In the genomic region with DNA sequence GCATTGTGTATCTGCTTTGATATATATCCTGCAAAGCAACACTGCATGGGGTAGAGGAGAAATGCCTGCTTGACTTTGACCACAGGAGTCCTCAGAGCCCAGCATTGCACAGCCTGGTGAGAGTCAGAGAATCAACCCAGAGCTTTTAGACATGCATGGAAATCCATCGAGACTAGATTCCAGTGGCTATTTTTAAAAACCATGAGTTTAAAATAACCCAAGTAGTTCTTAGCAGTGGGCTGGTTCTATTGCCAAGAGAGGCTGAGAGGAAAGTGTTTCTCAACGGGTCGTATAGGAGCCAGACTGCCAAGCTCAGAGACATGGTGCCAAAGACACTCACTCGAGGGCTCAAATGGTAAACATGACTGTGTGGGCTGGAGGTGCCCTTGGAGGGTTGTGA, we compare ENCODE assay signal across 13 mouse cellular contexts.
DNase-seq lines count a peak whose midpoint lies in the region; ATAC-seq and TF ChIP-seq lines count a peak whose summit lies in the region.
"Had no signal": no experiment of that assay in that cellular context is flagged by ENCODE, and none has a peak within 500 bp of the region (broad histone marks: within the 10 kb centered on the region; RNA-seq: fewer than 3 reads in every experiment).

No protein-coding gene starts in this region.

- no peaks in the 10 kb centered on the region for H3K36me3 ChIP-seq in embryonic facial prominence, embryonic 14.5 days (ENCODE audit: control insufficient read depth, insufficient read depth, low read length)
- no peaks in the 10 kb centered on the region for H3K36me3 ChIP-seq in embryonic facial prominence, embryonic 10.5 days (replicated peaks)
- H3K36me3 ChIP-seq in lung, postnatal 0 days (ENCODE audit: insufficient read depth, low read length) = no peaks in the 10 kb centered on the region
- H3K36me3 ChIP-seq in heart, embryonic 13.5 days = no peaks in the 10 kb centered on the region
- H3K36me3 ChIP-seq in midbrain, embryonic 11.5 days (ENCODE audit: control insufficient read depth, insufficient read depth, low read length) = no peaks in the 10 kb centered on the region
- H3K36me3 ChIP-seq in kidney, embryonic 14.5 days (ENCODE audit: control insufficient read depth, insufficient read depth, low read length) = no peaks in the 10 kb centered on the region

- no peak overlapping the region for H3K4me3 ChIP-seq in embryonic facial prominence, embryonic 14.5 days (ENCODE audit: low read depth, low read length)
- no peak overlapping the region for H3K4me3 ChIP-seq in embryonic facial prominence, embryonic 10.5 days
- H3K4me3 ChIP-seq in lung, postnatal 0 days (ENCODE audit: low read depth, low read length) = no peak overlapping the region
- no peak overlapping the region for H3K4me3 ChIP-seq in heart, embryonic 13.5 days
- H3K4me3 ChIP-seq in midbrain, embryonic 11.5 days (ENCODE audit: low read depth, low read length) = no peak overlapping the region
- no peak overlapping the region for H3K4me3 ChIP-seq in kidney, embryonic 14.5 days (ENCODE audit: low read length)
- H3K4me3 ChIP-seq: erythroblast, embryonic 14.5 days; megakaryocyte, embryonic 14.5 days had no signal

- H3K4me2 ChIP-seq in embryonic facial prominence, embryonic 14.5 days (ENCODE audit: low read depth, low read length) = no peak overlapping the region
- H3K4me2 ChIP-seq in lung, postnatal 0 days (replicated peaks; ENCODE audit: low read depth, low read length) = no peak overlapping the region
- H3K4me2 ChIP-seq in heart, embryonic 13.5 days = 0 out of 2 replicates have a peak overlapping the region, but pooled peaks have one; percentile 16
- no peak overlapping the region for H3K4me2 ChIP-seq in midbrain, embryonic 11.5 days
- H3K4me2 ChIP-seq in kidney, embryonic 14.5 days (replicated peaks; ENCODE audit: low read depth, low read length) = no peak overlapping the region

- WGBS in embryonic facial prominence, embryonic 14.5 days = 77% methylated on average over 4 of the region's 4 CpGs
- WGBS in embryonic facial prominence, embryonic 10.5 days = 91% methylated on average over 4 of the region's 4 CpGs
- WGBS in lung, postnatal 0 days = 37% methylated on average over 4 of the region's 4 CpGs
- WGBS in heart, embryonic 13.5 days = 43% methylated on average over 4 of the region's 4 CpGs
- WGBS in midbrain, embryonic 11.5 days = 92% methylated on average over 4 of the region's 4 CpGs
- 87% methylated on average over 4 of the region's 4 CpGs for WGBS in kidney, embryonic 14.5 days

- no peak for ATAC-seq in embryonic facial prominence, embryonic 14.5 days (ENCODE audit: low read depth)
- peak; percentile 38; the same call in 1 of the 2 replicates for ATAC-seq in lung, postnatal 0 days
- ATAC-seq in heart, embryonic 13.5 days (ENCODE audit: extremely low read depth, insufficient number of reproducible peaks, low FRiP score, low TSS enrichment) = no peak
- ATAC-seq in midbrain, embryonic 11.5 days (ENCODE audit: low FRiP score) = no peak
- no peak for ATAC-seq in kidney, embryonic 14.5 days (ENCODE audit: low FRiP score, low TSS enrichment)
- ATAC-seq: inflammation-experienced regulatory T-cells, adult 6 months had no signal

- TF ChIP-seq CTCF in lung, postnatal 0 days (IDR thresholded peaks at IDR 0.05) = no peak

- peak; percentile 4 for DNase-seq in embryonic facial prominence, embryonic 14.5 days (ENCODE audit: low spot score)
- DNase-seq in embryonic facial prominence, embryonic 10.5 days (ENCODE audit: low spot score) = no peak
- DNase-seq in lung, postnatal 0 days (ENCODE audit: low spot score) = peak; percentile 22
- DNase-seq in lung, postnatal 36 days = no peak
- peak; percentile 34 for DNase-seq in skeletal muscle tissue, adult 2 months (ENCODE audit: low read depth, low spot score)
- DNase-seq in midbrain, embryonic 11.5 days (ENCODE audit: low spot score, missing footprints) = no peak
- DNase-seq: kidney, postnatal 25 days; thymus, adult 18-20 months had no signal

- no peak overlapping the region for H3K27ac ChIP-seq in embryonic facial prominence, embryonic 14.5 days (replicated peaks; ENCODE audit: low read depth, low read length)
- H3K27ac ChIP-seq in embryonic facial prominence, embryonic 10.5 days (replicated peaks) = no peak overlapping the region
- H3K27ac ChIP-seq in lung, postnatal 0 days (ENCODE audit: low read length) = no peak overlapping the region
- H3K27ac ChIP-seq in heart, embryonic 13.5 days (replicated peaks) = peak overlapping the region; percentile 91
- no peak overlapping the region for H3K27ac ChIP-seq in midbrain, embryonic 11.5 days (ENCODE audit: low read depth, low read length)
- no peak overlapping the region for H3K27ac ChIP-seq in kidney, embryonic 14.5 days (ENCODE audit: low read depth, low read length)

- TF ChIP-seq EP300 in lung, postnatal 0 days (IDR thresholded peaks at IDR 0.05) = no peak

- no peaks in the 10 kb centered on the region for H3K27me3 ChIP-seq in embryonic facial prominence, embryonic 14.5 days (replicated peaks; ENCODE audit: control insufficient read depth, insufficient read depth, low read length)
- no peaks in the 10 kb centered on the region for H3K27me3 ChIP-seq in embryonic facial prominence, embryonic 10.5 days (replicated peaks; ENCODE audit: low read depth, poor library complexity, severe bottlenecking)
- H3K27me3 ChIP-seq in lung, postnatal 0 days (replicated peaks; ENCODE audit: insufficient read depth, low read length) = no peaks in the 10 kb centered on the region
- no peaks in the 10 kb centered on the region for H3K27me3 ChIP-seq in heart, embryonic 13.5 days (replicated peaks)
- H3K27me3 ChIP-seq in midbrain, embryonic 11.5 days (ENCODE audit: control insufficient read depth, insufficient read depth, low read length) = no peaks in the 10 kb centered on the region
- no peaks in the 10 kb centered on the region for H3K27me3 ChIP-seq in kidney, embryonic 14.5 days (ENCODE audit: control insufficient read depth, insufficient read depth, low read length)
- H3K27me3 ChIP-seq: megakaryocyte, embryonic 14.5 days had no signal

- no peaks in the 10 kb centered on the region for H3K9me3 ChIP-seq in embryonic facial prominence, embryonic 14.5 days (ENCODE audit: control insufficient read depth, low read length)
- no peaks in the 10 kb centered on the region for H3K9me3 ChIP-seq in embryonic facial prominence, embryonic 10.5 days
- H3K9me3 ChIP-seq in lung, postnatal 0 days (ENCODE audit: low read length) = no peaks in the 10 kb centered on the region
- H3K9me3 ChIP-seq in heart, embryonic 13.5 days = no peaks in the 10 kb centered on the region
- H3K9me3 ChIP-seq in midbrain, embryonic 11.5 days (ENCODE audit: control insufficient read depth, low read length) = no peaks in the 10 kb centered on the region
- no peaks in the 10 kb centered on the region for H3K9me3 ChIP-seq in kidney, embryonic 14.5 days (ENCODE audit: control insufficient read depth, low read length)
- H3K9me3 ChIP-seq: megakaryocyte, embryonic 14.5 days had no signal

- no peak overlapping the region for H3K9ac ChIP-seq in embryonic facial prominence, embryonic 14.5 days (ENCODE audit: low read depth, low read length)
- H3K9ac ChIP-seq in lung, postnatal 0 days (replicated peaks; ENCODE audit: low read depth) = no peak overlapping the region
- H3K9ac ChIP-seq in heart, embryonic 13.5 days = no peak overlapping the region
- no peak overlapping the region for H3K9ac ChIP-seq in midbrain, embryonic 11.5 days (ENCODE audit: low read length)
- H3K9ac ChIP-seq in kidney, embryonic 14.5 days (ENCODE audit: low read depth, low read length) = no peak overlapping the region

- H3K4me1 ChIP-seq in embryonic facial prominence, embryonic 14.5 days (ENCODE audit: control insufficient read depth, insufficient read depth, low read length) = no peaks in the 10 kb centered on the region
- H3K4me1 ChIP-seq in embryonic facial prominence, embryonic 10.5 days = no peaks in the 10 kb centered on the region
- no peaks in the 10 kb centered on the region for H3K4me1 ChIP-seq in lung, postnatal 0 days (ENCODE audit: insufficient read depth, low read depth, low read length)
- peaks cover 21% of the 10 kb centered on the region for H3K4me1 ChIP-seq in heart, embryonic 13.5 days
- no peaks in the 10 kb centered on the region for H3K4me1 ChIP-seq in midbrain, embryonic 11.5 days (ENCODE audit: control insufficient read depth, insufficient read depth, low read length)
- H3K4me1 ChIP-seq in kidney, embryonic 14.5 days (ENCODE audit: control insufficient read depth, insufficient read depth, low read length) = no peaks in the 10 kb centered on the region
- H3K4me1 ChIP-seq: megakaryocyte, embryonic 14.5 days had no signal

Comparison
In these comparisons a context has a peak if more than half of its experiments do, and no peak if none do; other contexts are left out.
1. DNase-seq: peak in embryonic facial prominence, embryonic 14.5 days (single experiment), lung, postnatal 0 days (single experiment) and skeletal muscle tissue, adult 2 months (single experiment); none in embryonic facial prominence, embryonic 10.5 days (single experiment), lung, postnatal 36 days (single experiment) and midbrain, embryonic 11.5 days (single experiment).